Mouse (Mus musculus) bone marrow, adult 2 months (tissue): Measurements from ENCODE around the gene Gm12184.

Source experiments
- CTCF ChIP-seq: fragments of 200-500 bp; IDR thresholded peaks from 2 replicates; pipeline ENCODE4 v1.5.1; 2011; ENCODE audit warnings: low read length, control low read depth; ENCODE audit not compliant: control insufficient read depth, insufficient read depth
- POLR2A ChIP-seq: fragments of 200-500 bp; IDR thresholded peaks from 2 replicates; pipeline ENCODE4 v1.6.1; 2011; ENCODE audit warnings: low read depth, mild to moderate bottlenecking, control low read depth, low read length, borderline replicate concordance; ENCODE audit not compliant: control insufficient read depth

- TF ChIP-seq CTCF: no peak
- no peak for TF ChIP-seq POLR2A
These were observed 2.9 kb downstream of the Gm12184 start for GRCm38 (mm10) chr11:48823536-48823972.
